Mouse (Mus musculus) MEL (cell line): Measurements from ENCODE around the gene Mark1. TPM values are rescaled to one million over a fixed set of nuclear protein-coding genes. Genes with fewer than 3 reads are reported as not detected.

ENCODE experiments used
- DNase-seq: peaks from one replicate; pipeline ENCODE4 v3.0.0; 2011; ENCODE audit warnings: low read depth, low spot score
- H3K27ac ChIP-seq: 2 replicates; pipeline ENCODE4 v1.5.1; 2012; ENCODE audit warnings: low read depth, mild to moderate bottlenecking, control low read depth, low read length, moderate library complexity; ENCODE audit not compliant: control insufficient read depth
- H3K27me3 ChIP-seq, 2 experiments: fragments of 150-350 bp in 1 of 2; sonication (generic) in 1 of 2; 2 replicates each; pipeline ENCODE4 v1.6.1; 2012; ENCODE audit warnings: low read length in 2 of 2, mild to moderate bottlenecking in 2 of 2, improper control_type of control experiment in 1 of 2, moderate library complexity in 1 of 2; ENCODE audit not compliant: insufficient read depth in 2 of 2, control insufficient read depth in 1 of 2
- H3K36me3 ChIP-seq, 2 experiments: 2 replicates each; pipeline ENCODE4 v1.6.1; 2012 to 2014; ENCODE audit warnings: low read length in 2 of 2, improper control_type of control experiment in 1 of 2, inconsistent platforms in 1 of 2, mild to moderate bottlenecking in 1 of 2; ENCODE audit not compliant: insufficient read depth in 2 of 2, control insufficient read depth in 1 of 2
- H3K4me1 ChIP-seq, 2 experiments: fragments of 150-350 bp in 1 of 2; sonication (generic) in 1 of 2; 2 replicates each; pipeline ENCODE4 v1.6.1; 2012; ENCODE audit warnings: low read length in 2 of 2, improper control_type of control experiment in 1 of 2, mild to moderate bottlenecking in 1 of 2; ENCODE audit not compliant: insufficient read depth in 2 of 2, control insufficient read depth in 1 of 2
- H3K4me3 ChIP-seq, 2 experiments: fragments of 150-350 bp in 1 of 2; sonication (generic) in 1 of 2; 2 replicates each; pipeline ENCODE4 v1.5.1; 2012; ENCODE audit warnings: low read depth in 2 of 2, low read length in 2 of 2, mild to moderate bottlenecking in 2 of 2, moderate library complexity in 2 of 2, control low read depth in 1 of 2, improper control_type of control experiment in 1 of 2; ENCODE audit not compliant: control insufficient read depth in 1 of 2, insufficient read depth in 1 of 2
- H3K79me2 ChIP-seq: 2 replicates; pipeline ENCODE4 v1.6.1; 2012; ENCODE audit warnings: mild to moderate bottlenecking, low read length, moderate library complexity; ENCODE audit not compliant: control insufficient read depth, poor library complexity, insufficient read depth
- H3K9ac ChIP-seq: 2 replicates; pipeline ENCODE4 v1.6.1; 2012; ENCODE audit warnings: low read depth, mild to moderate bottlenecking, control low read depth, low read length, moderate library complexity; ENCODE audit not compliant: control insufficient read depth, poor library complexity, severe bottlenecking
- H3K9me3 ChIP-seq: fragments of 150-350 bp; sonication (generic); replicated peaks from 2 replicates; pipeline ENCODE4 v1.6.1; 2012; ENCODE audit warnings: mild to moderate bottlenecking, low read length, improper control_type of control experiment, moderate library complexity; ENCODE audit not compliant: insufficient read depth
- BHLHE40 ChIP-seq: IDR thresholded peaks from 2 replicates; pipeline ENCODE4 v1.6.1; 2012; ENCODE audit warnings: low read depth, mild to moderate bottlenecking, inconsistent platforms, low read length, improper control_type of control experiment, borderline replicate concordance
- CHD2 ChIP-seq: IDR thresholded peaks from 2 replicates; pipeline ENCODE4 v1.6.1; 2011; ENCODE audit warnings: low read length, improper control_type of control experiment
- CTCF ChIP-seq, 3 experiments: IDR thresholded peaks in 2 of 3; conservative IDR thresholded peaks in 1 of 3; 2 replicates each; pipeline ENCODE4 v1.5.1; 2011 to 2012; ENCODE audit warnings: low read length in 3 of 3, low read depth in 2 of 3, mild to moderate bottlenecking in 2 of 3, improper control_type of control experiment in 1 of 3, inconsistent platforms in 1 of 3, mixed read lengths in 1 of 3, moderate library complexity in 1 of 3; ENCODE audit not compliant: control insufficient read depth in 1 of 3, insufficient read depth in 1 of 3, poor library complexity in 1 of 3, severe bottlenecking in 1 of 3
- ELF1 ChIP-seq: IDR thresholded peaks from 2 replicates; pipeline ENCODE4 v1.6.1; 2014; ENCODE audit warnings: low read depth, mild to moderate bottlenecking, inconsistent platforms, low read length, improper control_type of control experiment, moderate library complexity
- EP300 ChIP-seq, 2 experiments: IDR thresholded peaks; 2 replicates each; pipeline ENCODE4 v1.6.1; 2011; ENCODE audit warnings: improper control_type of control experiment in 2 of 2, low read length in 2 of 2, low read depth in 1 of 2, mild to moderate bottlenecking in 1 of 2
- GATA1 ChIP-seq: IDR thresholded peaks from 2 replicates; pipeline ENCODE4 v1.6.1; 2011; ENCODE audit warnings: low read depth, low read length, improper control_type of control experiment
- JUND ChIP-seq: IDR thresholded peaks from 2 replicates; pipeline ENCODE4 v1.6.1; 2011; ENCODE audit warnings: low read depth, mild to moderate bottlenecking, improper control_type of control experiment, low read length
- KAT2A ChIP-seq: conservative IDR thresholded peaks from 2 replicates; pipeline ENCODE4 v1.6.1; 2012; ENCODE audit warnings: low read depth, low read length, improper control_type of control experiment, inconsistent platforms
- MAFK ChIP-seq: IDR thresholded peaks from 2 replicates; pipeline ENCODE4 v1.6.1; 2011; ENCODE audit warnings: low read depth, mild to moderate bottlenecking, low read length, improper control_type of control experiment, borderline replicate concordance
- MAX ChIP-seq: IDR thresholded peaks from 2 replicates; pipeline ENCODE4 v1.6.1; 2011; ENCODE audit warnings: low read length, improper control_type of control experiment
- MXI1 ChIP-seq: IDR thresholded peaks from 2 replicates; pipeline ENCODE4 v1.6.1; 2011; ENCODE audit warnings: mild to moderate bottlenecking, low read depth, low read length, improper control_type of control experiment
- MYB ChIP-seq: IDR thresholded peaks from 2 replicates; pipeline ENCODE4 v1.6.1; 2011; ENCODE audit warnings: mild to moderate bottlenecking, low read depth, low read length, improper control_type of control experiment
- NRF1 ChIP-seq: IDR thresholded peaks from 2 replicates; pipeline ENCODE4 v1.6.1; 2014; ENCODE audit warnings: low read depth, mild to moderate bottlenecking, inconsistent platforms, low read length, improper control_type of control experiment, moderate library complexity; ENCODE audit not compliant: poor library complexity, insufficient read depth, severe bottlenecking
- POLR2A ChIP-seq, 2 experiments: IDR thresholded peaks; 2 replicates each; pipeline ENCODE4 v1.6.1; 2011 to 2012; ENCODE audit warnings: low read length in 2 of 2, mild to moderate bottlenecking in 2 of 2, control low read depth in 1 of 2, improper control_type of control experiment in 1 of 2, low read depth in 1 of 2, moderate library complexity in 1 of 2; ENCODE audit not compliant: control insufficient read depth in 1 of 2, insufficient read depth in 1 of 2, poor library complexity in 1 of 2
- POLR2AphosphoS2 ChIP-seq: IDR thresholded peaks from 2 replicates; pipeline ENCODE4 v1.6.1; 2011; ENCODE audit warnings: low read length, improper control_type of control experiment
- RCOR1 ChIP-seq: IDR thresholded peaks from 2 replicates; pipeline ENCODE4 v1.6.1; 2012; ENCODE audit warnings: low read depth, mild to moderate bottlenecking, inconsistent platforms, low read length, improper control_type of control experiment
- SMC3 ChIP-seq: IDR thresholded peaks from 2 replicates; pipeline ENCODE4 v1.6.1; 2011; ENCODE audit warnings: low read depth, low read length, improper control_type of control experiment
- TAL1 ChIP-seq: IDR thresholded peaks from 2 replicates; pipeline ENCODE4 v1.6.1; 2012; ENCODE audit warnings: mild to moderate bottlenecking, inconsistent platforms, low read length, moderate library complexity, mixed read lengths
- TBP ChIP-seq: IDR thresholded peaks from 2 replicates; pipeline ENCODE4 v1.8.0; 2011; ENCODE audit warnings: low read depth, low read length, improper control_type of control experiment
- TCF12 ChIP-seq: IDR thresholded peaks from 2 replicates; pipeline ENCODE4 v1.6.1; 2014; ENCODE audit warnings: low read depth, mild to moderate bottlenecking, inconsistent platforms, low read length, improper control_type of control experiment, moderate library complexity
- USF1 ChIP-seq: IDR thresholded peaks from 2 replicates; pipeline ENCODE4 v1.6.1; 2014; ENCODE audit warnings: low read depth, mild to moderate bottlenecking, inconsistent platforms, low read length, improper control_type of control experiment, moderate library complexity
- ZC3H11A ChIP-seq: IDR thresholded peaks from 2 replicates; pipeline ENCODE4 v1.6.1; 2012; ENCODE audit warnings: low read depth, mild to moderate bottlenecking, inconsistent platforms, low read length, improper control_type of control experiment
- ZKSCAN1 ChIP-seq: IDR thresholded peaks from 2 replicates; pipeline ENCODE4 v1.6.1; 2012; ENCODE audit warnings: low read depth, mild to moderate bottlenecking, inconsistent platforms, low read length, improper control_type of control experiment, moderate library complexity
- polyA plus RNA-seq, 2 experiments: library from polyadenylated mRNA; stranded (reverse) in 1 of 2; unstranded in 1 of 2; fragments of >175 nt in 1 of 2; fragments of >200 nt in 1 of 2; gene quantifications; 2 replicates each; pipeline versions ENCODE4 v1.2.1 to v1.2.4; 2012; ENCODE audit warnings: low replicate concordance in 2 of 2, low read depth in 1 of 2; ENCODE audit not compliant: insufficient read length in 2 of 2, insufficient read depth in 1 of 2, missing spikeins in 1 of 2
- total RNA-seq: library from RNA; depleted of rRNA; stranded (reverse); fragments of 300-350 nt; gene quantifications from 2 replicates; pipeline ENCODE4 v1.2.3, GENCODE M21; 2012

Mark1 gene
- total and polyA plus RNA-seq, 3 experiments, result not detected

GRCm38 (mm10) chr1:184882281-184883268 is 116.8 kb downstream of the Mark1 start, which contains the start of gene C130074G19Rik:
Gene C130074G19Rik (minus strand): TSS chr1:184883218.
- Histone ChIP-seq H3K4me3 (no peak within 1 kb of the TSS), H3K9ac (no peak within 1 kb of the TSS), H3K79me2 (no peaks in the 10 kb centered on the region), H3K9me3 (no peaks in the 10 kb centered on the region), H3K27me3 (no peaks in the 10 kb centered on the region; a peak in 1 of 4 replicates), H3K36me3 (no peaks in the 10 kb centered on the region), H3K27ac (no peak within 1 kb of the TSS), H3K4me1 (no peaks in the 10 kb centered on the region)
- no peak for TF ChIP-seq SMC3
- DNase-seq, result no peak

- no peaks in the 10 kb centered on the region; a peak in 1 of 4 replicates for H3K27me3 ChIP-seq
- no peak overlapping the region for H3K27ac ChIP-seq
- H3K36me3 ChIP-seq, result no peaks in the 10 kb centered on the region
- no peak for DNase-seq
- no peak overlapping the region for H3K9ac ChIP-seq
- H3K4me1 ChIP-seq, result no peaks in the 10 kb centered on the region
- no peak for TF ChIP-seq MAX
- no peak for TF ChIP-seq CHD2
- TF ChIP-seq POLR2AphosphoS2, result no peak
- no peak for TF ChIP-seq TAL1
- TF ChIP-seq JUND, result no peak
- no peak for TF ChIP-seq GATA1
- no peak for TF ChIP-seq CTCF (IDR thresholded peaks at IDR 0.05 in 2 of 3, conservative IDR thresholded peaks at IDR 0.05 in 1 of 3; ENCODE audit: control insufficient read depth in 1 of 3, insufficient read depth in 1 of 3, low read depth in 2 of 3, low read length in 3 of 3, poor library complexity in 1 of 3, severe bottlenecking in 1 of 3)
- no peak for TF ChIP-seq RCOR1
- no peak for TF ChIP-seq TCF12
- TF ChIP-seq NRF1, result no peak
- no peak for TF ChIP-seq MXI1
- no peak for TF ChIP-seq POLR2A (IDR thresholded peaks at IDR 0.05; ENCODE audit: control insufficient read depth in 1 of 2, insufficient read depth in 1 of 2, low read depth in 1 of 2, low read length in 2 of 2, poor library complexity in 1 of 2)
- no peak overlapping the region for H3K4me3 ChIP-seq
- H3K9me3 ChIP-seq, result no peaks in the 10 kb centered on the region
- no peaks in the 10 kb centered on the region for H3K79me2 ChIP-seq
These were observed 117.5 kb downstream of the Mark1 start for GRCm38 (mm10) chr1:184881861-184882260.

GRCm38 (mm10) chr1:184881211-184881610 is 118.2 kb downstream of the Mark1 start:
- TF ChIP-seq USF1, result no peak
- TF ChIP-seq ZC3H11A, result no peak
- no peak for TF ChIP-seq MYB
- no peak for TF ChIP-seq ZKSCAN1
- TF ChIP-seq KAT2A, result no peak
- TF ChIP-seq CTCF (IDR thresholded peaks at IDR 0.05 in 2 of 3, conservative IDR thresholded peaks at IDR 0.05 in 1 of 3; ENCODE audit: control insufficient read depth in 1 of 3, insufficient read depth in 1 of 3, low read depth in 2 of 3, low read length in 3 of 3, poor library complexity in 1 of 3, severe bottlenecking in 1 of 3), result no peak
- TF ChIP-seq TBP, result no peak
- no peak for TF ChIP-seq CHD2
- TF ChIP-seq EP300 (IDR thresholded peaks at IDR 0.05; ENCODE audit: low read depth in 1 of 2, low read length in 2 of 2), result no peak
- TF ChIP-seq GATA1, result no peak
- TF ChIP-seq SMC3, result no peak
- TF ChIP-seq BHLHE40, result no peak
- no peak for TF ChIP-seq MAFK
- no peak for TF ChIP-seq JUND
- no peak for TF ChIP-seq ELF1
- Histone ChIP-seq H3K27ac (no peak overlapping the region), H3K27me3 (no peaks in the 10 kb centered on the region; a peak in 1 of 4 replicates), H3K4me3 (no peak overlapping the region), H3K79me2 (no peaks in the 10 kb centered on the region), H3K4me1 (no peaks in the 10 kb centered on the region), H3K9me3 (no peaks in the 10 kb centered on the region), H3K9ac (no peak overlapping the region), H3K36me3 (no peaks in the 10 kb centered on the region)
- DNase-seq, result no peak
